Mouse (Mus musculus) bone marrow macrophage, adult 2 months (primary cell): Measurements from ENCODE around the gene Snx21. TPM values are rescaled to one million over a fixed set of nuclear protein-coding genes. Genes with fewer than 3 reads are reported as not detected.
"Not testable (repeated sequence)": the region's sequence is repeated elsewhere in the genome, so short reads cannot be mapped to it uniquely, and the experiment has no call there.

Source experiments
- H3K27ac ChIP-seq: 2 replicates; pipeline ENCODE4 v1.5.1; 2012; ENCODE audit warnings: low read depth, low read length; ENCODE audit not compliant: insufficient read depth
- H3K4me1 ChIP-seq: 2 replicates; pipeline ENCODE4 v1.6.1; 2012; ENCODE audit warnings: low read length; ENCODE audit not compliant: control insufficient read depth, insufficient read depth
- H3K4me3 ChIP-seq: 2 replicates; pipeline ENCODE4 v1.5.1; 2012; ENCODE audit warnings: mild to moderate bottlenecking, low read length, moderate library complexity; ENCODE audit not compliant: insufficient read depth
- CTCF ChIP-seq: IDR thresholded peaks from 2 replicates; pipeline ENCODE4 v1.5.1; 2012; ENCODE audit warnings: low read depth, mild to moderate bottlenecking, low read length, moderate library complexity
- POLR2A ChIP-seq: IDR thresholded peaks from 2 replicates; pipeline ENCODE4 v1.6.1; 2012; ENCODE audit warnings: mild to moderate bottlenecking, low read depth, low read length, borderline replicate concordance
- polyA plus RNA-seq: library from polyadenylated mRNA; stranded (reverse); fragments of >200 nt; gene quantifications from 2 replicates; pipeline ENCODE4 v1.2.4, GENCODE M21; 2012; ENCODE audit not compliant: missing spikeins, insufficient read depth, insufficient read length

Gene Snx21
- polyA plus RNA-seq, 1 experiment, result 20.3 TPM

- Histone ChIP-seq H3K4me3 (no peak overlapping the region), H3K4me1 (peaks cover 6% of the 10 kb centered on the region), H3K27ac (no peak overlapping the region)
- TF ChIP-seq CTCF, result no peak
- TF ChIP-seq POLR2A, result no peak
Observed at GRCm38 (mm10) chr2:164792400-164793190, 7.0 kb downstream of the Snx21 start.

- Histone ChIP-seq H3K27ac (no peak overlapping the region), H3K4me3 (no peak overlapping the region), H3K4me1 (peaks cover 6% of the 10 kb centered on the region)
- no peak for TF ChIP-seq POLR2A
- peak; percentile 28; the same call in 1 of the 2 replicates for TF ChIP-seq CTCF
Observed at GRCm38 (mm10) chr2:164793236-164793635, 7.6 kb downstream of the Snx21 start.

GRCm38 (mm10) chr2:164793772-164794171, 8.1 kb downstream of the Snx21 start:
- H3K4me1 ChIP-seq, result peaks cover 6% of the 10 kb centered on the region
- TF ChIP-seq POLR2A, result no peak
- TF ChIP-seq CTCF, result no peak
- no peak overlapping the region for H3K4me3 ChIP-seq
- H3K27ac ChIP-seq, result no peak overlapping the region

- no peak overlapping the region for H3K27ac ChIP-seq
- peak; percentile 82 for TF ChIP-seq CTCF
- no peak for TF ChIP-seq POLR2A
- no peak overlapping the region for H3K4me3 ChIP-seq
- H3K4me1 ChIP-seq, result peaks cover 6% of the 10 kb centered on the region
Observed at GRCm38 (mm10) chr2:164794293-164794692, 8.7 kb downstream of the Snx21 start.

GRCm38 (mm10) chr2:164795868-164796267, 10.2 kb downstream of the Snx21 start:
- TF ChIP-seq POLR2A (no peak), CTCF (no peak)
- no peak overlapping the region for H3K4me3 ChIP-seq
- no peak overlapping the region for H3K27ac ChIP-seq
- 0 out of 2 replicates have a peak, but pooled peaks cover under 1% of the 10 kb centered on the region for H3K4me1 ChIP-seq

- not testable (repeated sequence) for H3K4me3 ChIP-seq, H3K27ac ChIP-seq, H3K4me1 ChIP-seq
Observed at GRCm38 (mm10) chr2:164798554-164798953, 12.9 kb downstream of the Snx21 start.

GRCm38 (mm10) chr2:164800252-164801004, 14.8 kb downstream of the Snx21 start:
- H3K27ac ChIP-seq, result no peak overlapping the region
- no peak for TF ChIP-seq POLR2A
- TF ChIP-seq CTCF, result no peak
- H3K4me3 ChIP-seq, result no peak overlapping the region
- H3K4me1 ChIP-seq, result peaks cover 9% of the 10 kb centered on the region

GRCm38 (mm10) chr2:164803201-164803920, 17.7 kb downstream of the Snx21 start:
- TF ChIP-seq CTCF (no peak), POLR2A (no peak)
- Histone ChIP-seq H3K4me3 (peak overlapping the region; percentile 92), H3K27ac (peak overlapping the region; percentile 41)

GRCm38 (mm10) chr2:164803921-164804313, 18.3 kb downstream of the Snx21 start:
- H3K27ac ChIP-seq, result no peak overlapping the region
- H3K4me3 ChIP-seq, result peak overlapping the region; percentile 92
- peaks cover 16% of the 10 kb centered on the region for H3K4me1 ChIP-seq
- TF ChIP-seq CTCF (no peak), POLR2A (no peak)

More at GRCm38 (mm10) chr2:164803201-164803920, 17.7 kb downstream of the Snx21 start:
- peaks cover 16% of the 10 kb centered on the region for H3K4me1 ChIP-seq
